Comparison of ENCODE assay signal across 21 mouse cellular contexts in genomic region chr10:120369187-120369805, GRCm38 (mm10).
DNase-seq lines count a peak whose midpoint lies in the region; ATAC-seq and TF ChIP-seq lines count a peak whose summit lies in the region.
"Had no signal": no experiment of that assay in that cellular context is flagged by ENCODE, and none has a peak within 500 bp of the region (broad histone marks: within the 10 kb centered on the region; RNA-seq: fewer than 3 reads in every experiment).

No protein-coding gene starts in this region.

- peaks cover 73% of the 10 kb centered on the region for H3K36me3 ChIP-seq in embryonic facial prominence, embryonic 10.5 days (replicated peaks)
- no peaks in the 10 kb centered on the region for H3K36me3 ChIP-seq in intestine, postnatal 0 days (ENCODE audit: control insufficient read depth, insufficient read depth)
- H3K36me3 ChIP-seq in neural tube, embryonic 12.5 days: no peaks in the 10 kb centered on the region
- H3K36me3 ChIP-seq: heart, embryonic 15.5 days; hindbrain, embryonic 12.5 days; midbrain, embryonic 13.5 days; stomach, embryonic 15.5 days had no signal

- H3K4me1 ChIP-seq in embryonic facial prominence, embryonic 10.5 days: peaks cover 64% of the 10 kb centered on the region
- no peaks in the 10 kb centered on the region; the same call in 1 of the 2 replicates for H3K4me1 ChIP-seq in intestine, postnatal 0 days (replicated peaks; ENCODE audit: control insufficient read depth, insufficient read depth, low read length)
- peaks cover 19% of the 10 kb centered on the region for H3K4me1 ChIP-seq in neural tube, embryonic 12.5 days
- H3K4me1 ChIP-seq: heart, embryonic 15.5 days had no signal

- ATAC-seq in intestine, postnatal 0 days: no peak
- no peak for ATAC-seq in neural tube, embryonic 12.5 days (ENCODE audit: low FRiP score, low read depth)
- no peak for ATAC-seq in inflammation-experienced regulatory T-cells, adult 6 months
- ATAC-seq: liver, postnatal 0 days; midbrain, embryonic 13.5 days had no signal

- no peak overlapping the region for H3K4me3 ChIP-seq in embryonic facial prominence, embryonic 10.5 days
- H3K4me3 ChIP-seq in intestine, postnatal 0 days (ENCODE audit: low read depth, low read length): peak overlapping the region; percentile 11; the same call in 1 of the 2 replicates
- no peak overlapping the region for H3K4me3 ChIP-seq in neural tube, embryonic 12.5 days
- H3K4me3 ChIP-seq: embryonic facial prominence, embryonic 13.5 days; heart, embryonic 15.5 days; hindbrain, embryonic 12.5 days; midbrain, embryonic 13.5 days; stomach, embryonic 15.5 days had no signal

- no peak overlapping the region for H3K9ac ChIP-seq in intestine, postnatal 0 days (ENCODE audit: low read depth, low read length)
- no peak overlapping the region for H3K9ac ChIP-seq in neural tube, embryonic 12.5 days
- H3K9ac ChIP-seq: embryonic facial prominence, embryonic 13.5 days; heart, embryonic 15.5 days; hindbrain, embryonic 12.5 days; liver, postnatal 0 days; midbrain, embryonic 13.5 days; stomach, embryonic 15.5 days had no signal

- no peaks in the 10 kb centered on the region for H3K9me3 ChIP-seq in embryonic facial prominence, embryonic 10.5 days
- no peaks in the 10 kb centered on the region for H3K9me3 ChIP-seq in intestine, postnatal 0 days (ENCODE audit: control insufficient read depth)
- H3K9me3 ChIP-seq in neural tube, embryonic 12.5 days: no peaks in the 10 kb centered on the region
- H3K9me3 ChIP-seq: embryonic facial prominence, embryonic 13.5 days; heart, embryonic 15.5 days; hindbrain, embryonic 12.5 days; midbrain, embryonic 13.5 days; stomach, embryonic 15.5 days had no signal

- H3K4me2 ChIP-seq in intestine, postnatal 0 days (replicated peaks; ENCODE audit: low read depth): peak overlapping the region; percentile 44
- H3K4me2 ChIP-seq in neural tube, embryonic 12.5 days (replicated peaks): 0 out of 2 replicates have a peak overlapping the region, but pooled peaks have one; percentile 2
- H3K4me2 ChIP-seq: embryonic facial prominence, embryonic 13.5 days; heart, embryonic 15.5 days; hindbrain, embryonic 12.5 days; midbrain, embryonic 13.5 days; stomach, embryonic 15.5 days had no signal

- WGBS in embryonic facial prominence, embryonic 10.5 days: 42% methylated on average over 21 of the region's 21 CpGs
- 44% methylated on average over 21 of the region's 21 CpGs for WGBS in intestine, postnatal 0 days
- WGBS in neural tube, embryonic 12.5 days: 24% methylated on average over 21 of the region's 21 CpGs

- no peaks in the 10 kb centered on the region for H3K27me3 ChIP-seq in embryonic facial prominence, embryonic 10.5 days (replicated peaks; ENCODE audit: low read depth, poor library complexity, severe bottlenecking)
- no peaks in the 10 kb centered on the region for H3K27me3 ChIP-seq in intestine, postnatal 0 days (replicated peaks; ENCODE audit: control insufficient read depth, insufficient read depth, low read length)
- H3K27me3 ChIP-seq in neural tube, embryonic 12.5 days (replicated peaks): no peaks in the 10 kb centered on the region
- H3K27me3 ChIP-seq: embryonic facial prominence, embryonic 13.5 days; heart, embryonic 15.5 days; hindbrain, embryonic 12.5 days; midbrain, embryonic 13.5 days; stomach, embryonic 15.5 days had no signal

- DNase-seq in kidney, postnatal 4 days: peak; percentile 12 to 38
- DNase-seq in kidney, adult 8-10 months: no peak
- DNase-seq in embryonic facial prominence, embryonic 10.5 days (ENCODE audit: low spot score): peak; percentile 62
- no peak for DNase-seq in urinary bladder, postnatal 10 days (ENCODE audit: low spot score)
- no peak for DNase-seq in c-Kit-positive CD71-positive TER-119-positive erythroid progenitor cells, embryonic 14.5 days (ENCODE audit: low spot score)
- DNase-seq: adrenal gland, postnatal 10 days; cerebellum, adult 11-12 months; cerebellum, postnatal 25 days; heart, adult 18-20 months; liver; liver, postnatal 0 days; spleen, adult 18-20 months; thymus, postnatal 36 days had no signal

- H3K27ac ChIP-seq in embryonic facial prominence, embryonic 10.5 days (replicated peaks): peak overlapping the region; percentile 1; the same call in 1 of the 2 replicates
- H3K27ac ChIP-seq in intestine, postnatal 0 days (ENCODE audit: low read depth, low read length): no peak overlapping the region
- H3K27ac ChIP-seq in neural tube, embryonic 12.5 days: no peak overlapping the region
- H3K27ac ChIP-seq: embryonic facial prominence, embryonic 13.5 days; heart, embryonic 15.5 days; hindbrain, embryonic 12.5 days; midbrain, embryonic 13.5 days; stomach, embryonic 15.5 days had no signal

- no peak for TF ChIP-seq CTCF in intestine, postnatal 0 days (IDR thresholded peaks at IDR 0.05; ENCODE audit: low read depth)

Comparison
In these comparisons a context has a peak if more than half of its experiments do, and no peak if none do; other contexts are left out.
1. DNase-seq: peak in kidney, postnatal 4 days (2 of 2) and embryonic facial prominence, embryonic 10.5 days (single experiment); none in kidney, adult 8-10 months (0 of 2), urinary bladder, postnatal 10 days (single experiment) and c-Kit-positive CD71-positive TER-119-positive erythroid progenitor cells, embryonic 14.5 days (single experiment).